Mouse (Mus musculus): Measurements from ENCODE around the gene Fbxo46.
A peak's percentile ranks its signal among the peaks of the same experiment; 100 is the strongest.
"Not testable (repeated sequence)": the region's sequence is repeated elsewhere in the genome, so short reads cannot be mapped to it uniquely, and the experiment has no call there.

Gene Fbxo46

DNA sequence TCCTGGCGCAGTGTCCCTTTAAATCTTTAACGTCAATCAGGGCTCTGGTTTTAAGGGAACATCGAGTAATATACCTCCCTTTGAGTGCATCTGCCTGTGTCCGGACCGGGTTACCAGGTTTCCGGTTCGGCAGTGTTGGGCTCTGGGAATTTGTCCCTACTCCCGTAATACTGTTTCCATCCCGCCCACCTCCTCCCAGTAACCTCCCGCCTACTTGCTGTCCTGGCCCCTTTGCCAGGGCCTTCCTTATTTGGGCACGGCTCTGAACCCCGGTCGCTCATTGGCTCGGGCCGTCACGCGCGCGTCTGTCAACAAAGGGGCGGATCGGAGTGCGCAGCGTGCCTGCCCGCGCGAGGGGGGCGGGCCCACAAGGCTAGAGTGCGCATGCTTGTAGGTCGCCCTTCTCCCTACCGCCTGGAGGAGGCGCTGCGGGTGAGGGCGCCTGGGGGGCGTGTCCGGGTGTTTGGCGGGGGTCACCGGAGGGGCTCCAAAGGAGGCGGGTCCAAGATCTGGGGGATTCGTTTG, 11.7 kb downstream of the Fbxo46 start:
- DNase-seq (ENCODE audit: low read depth, low spot score): peak; percentile 99

DNA sequence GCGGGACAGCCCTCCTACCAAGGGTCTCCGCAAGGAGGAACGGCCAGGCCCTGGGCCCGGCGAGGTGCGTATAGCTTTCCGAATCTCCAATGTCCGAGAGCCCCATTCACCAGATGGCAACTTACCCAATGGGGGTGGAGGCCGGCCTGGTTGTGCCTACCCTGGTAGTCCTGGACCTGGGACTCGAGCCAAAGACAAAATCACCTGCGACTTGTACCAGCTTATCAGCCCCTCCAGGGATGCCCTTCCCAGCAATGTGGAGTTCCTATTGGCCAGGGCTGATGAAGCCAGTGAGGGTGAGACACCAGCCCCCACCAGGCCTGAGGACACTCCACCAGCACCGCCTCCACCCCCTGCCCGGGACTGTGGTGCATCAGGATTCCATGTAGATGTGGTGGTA, 16.5 kb downstream of the Fbxo46 start:
- DNase-seq (ENCODE audit: low read depth, low spot score): no peak

DNA sequence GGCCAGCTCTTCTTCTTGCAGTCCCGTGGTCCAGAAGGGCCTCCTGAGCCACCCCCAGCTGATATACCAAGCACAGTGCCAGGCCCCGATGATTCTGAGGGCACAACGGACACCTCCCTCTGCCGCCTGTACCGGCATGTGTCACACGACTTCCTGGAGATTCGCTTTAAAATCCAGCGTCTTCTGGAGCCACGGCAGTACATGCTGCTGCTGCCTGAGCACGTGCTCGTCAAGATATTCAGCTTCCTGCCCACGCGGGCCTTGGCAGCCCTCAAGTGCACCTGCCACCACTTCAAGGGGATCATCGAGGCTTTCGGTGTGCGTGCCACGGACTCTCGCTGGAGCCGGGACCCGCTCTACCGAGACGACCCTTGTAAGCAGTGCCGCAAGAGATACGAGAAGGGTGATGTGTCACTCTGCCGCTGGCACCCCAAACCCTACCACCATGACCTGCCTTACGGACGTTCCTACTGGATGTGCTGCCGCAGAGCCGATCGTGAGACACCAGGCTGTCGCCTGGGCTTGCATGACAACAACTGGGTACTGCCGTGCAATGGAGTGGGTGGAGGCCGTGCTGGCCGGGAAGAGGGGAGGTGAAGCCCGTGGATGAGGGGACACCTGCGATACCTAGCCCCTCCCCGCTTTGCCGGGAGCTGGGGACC, 17.1 kb downstream of the Fbxo46 start:
- no peak for DNase-seq (ENCODE audit: low read depth, low spot score)

DNA sequence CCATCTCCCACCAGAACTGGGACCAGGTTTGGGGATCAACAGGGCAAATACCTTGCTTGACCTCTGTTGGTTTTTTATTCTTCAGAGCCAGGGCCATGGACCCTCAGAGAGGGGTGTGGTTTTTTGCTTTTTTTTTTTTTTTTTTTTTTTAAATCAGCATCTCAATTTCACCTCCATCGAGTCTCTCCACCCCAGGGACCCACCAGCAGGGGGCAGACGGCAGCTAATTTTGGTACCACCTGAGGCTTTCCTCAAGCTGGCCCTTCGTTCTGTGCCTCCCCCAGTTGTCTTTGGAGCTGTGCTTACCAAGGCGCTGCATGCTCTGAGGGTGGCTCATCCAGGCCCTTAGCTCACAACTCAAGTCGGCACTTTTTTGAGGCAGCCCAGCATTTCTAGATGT, 17.7 kb downstream of the Fbxo46 start:
- DNase-seq (ENCODE audit: low read depth, low spot score): peak; percentile 76

DNA sequence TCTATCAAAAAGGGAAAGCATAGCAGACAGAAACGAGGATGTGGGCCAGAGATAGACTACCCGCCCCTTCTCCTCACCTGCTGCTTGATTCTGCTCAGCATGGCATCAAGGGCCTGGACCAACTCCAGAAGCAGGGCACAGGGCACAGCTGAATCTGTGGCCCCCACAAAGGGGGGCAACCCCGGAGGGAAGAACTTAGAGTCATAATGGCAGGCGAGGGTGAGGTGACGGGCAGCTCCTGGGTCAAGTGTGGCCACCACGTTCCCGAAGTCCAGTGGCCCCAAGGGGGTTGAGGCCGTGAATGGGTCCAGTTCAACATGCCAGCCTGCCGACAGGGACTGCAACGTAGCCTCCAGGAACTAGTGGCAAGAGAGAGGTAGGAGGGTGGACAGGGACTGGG, 27.1 kb downstream of the Fbxo46 start:
- DNase-seq (ENCODE audit: low read depth, low spot score): no peak

DNA sequence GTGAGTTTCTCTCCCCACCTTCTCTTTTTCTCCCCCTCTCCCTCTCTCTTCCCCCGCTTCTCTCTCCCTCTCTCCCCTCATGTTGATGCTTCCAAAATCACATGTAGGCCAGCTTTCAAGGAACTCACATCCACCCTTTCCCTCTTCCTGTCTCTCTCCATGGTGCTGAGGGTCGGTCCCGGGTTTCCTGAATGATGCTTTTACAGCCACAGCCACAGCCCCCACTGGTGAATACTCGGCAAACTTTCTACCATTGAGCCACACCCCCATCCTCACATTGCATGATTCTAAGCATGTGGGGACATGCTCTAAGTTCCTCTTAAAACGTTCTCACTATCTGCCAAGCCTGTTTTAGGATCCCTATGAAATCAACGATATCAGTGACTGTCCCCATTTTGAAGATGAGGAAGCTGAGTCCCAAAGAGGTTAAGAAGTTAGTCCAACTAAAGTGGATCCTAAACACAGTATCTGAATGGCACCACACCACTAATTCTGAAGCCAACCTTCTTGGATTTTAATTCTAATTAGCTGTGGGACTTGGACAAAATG, 27.9 kb downstream of the Fbxo46 start:
- DNase-seq (ENCODE audit: low read depth, low spot score): no peak

DNA sequence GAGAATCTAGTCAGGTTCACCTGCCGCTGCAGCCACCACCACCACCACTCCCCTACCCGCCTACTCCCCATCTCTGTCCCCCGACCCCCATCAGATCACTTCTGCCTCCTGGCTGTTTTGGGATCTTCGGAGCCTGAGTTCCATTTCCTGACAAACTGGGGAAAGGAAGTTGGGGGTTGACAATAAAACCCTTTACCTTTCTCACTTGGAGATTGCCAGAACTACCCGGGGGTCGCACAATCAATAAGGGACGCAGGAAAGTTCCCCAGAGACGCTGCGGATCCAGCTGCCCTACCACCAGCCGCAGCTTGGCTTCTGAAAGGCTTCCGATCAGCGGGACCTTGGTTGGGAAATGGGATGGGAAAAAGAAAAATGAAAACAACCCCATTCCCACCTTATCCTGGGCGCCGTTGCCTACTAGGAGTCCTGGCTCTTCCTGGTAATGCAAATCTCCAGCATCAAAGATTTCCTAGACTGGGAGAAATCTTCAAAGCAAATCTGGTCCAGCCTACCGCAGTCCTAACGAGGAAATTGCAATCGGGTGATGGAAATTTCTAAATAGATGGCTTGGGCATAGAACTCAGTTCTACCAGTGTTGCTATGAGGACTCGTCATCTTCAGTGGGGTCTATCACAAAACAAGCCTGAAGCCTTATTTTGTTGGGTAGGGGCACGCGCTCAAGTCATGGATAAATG, 28.7 kb downstream of the Fbxo46 start:
- no peak for DNase-seq (ENCODE audit: low read depth, low spot score)

DNA sequence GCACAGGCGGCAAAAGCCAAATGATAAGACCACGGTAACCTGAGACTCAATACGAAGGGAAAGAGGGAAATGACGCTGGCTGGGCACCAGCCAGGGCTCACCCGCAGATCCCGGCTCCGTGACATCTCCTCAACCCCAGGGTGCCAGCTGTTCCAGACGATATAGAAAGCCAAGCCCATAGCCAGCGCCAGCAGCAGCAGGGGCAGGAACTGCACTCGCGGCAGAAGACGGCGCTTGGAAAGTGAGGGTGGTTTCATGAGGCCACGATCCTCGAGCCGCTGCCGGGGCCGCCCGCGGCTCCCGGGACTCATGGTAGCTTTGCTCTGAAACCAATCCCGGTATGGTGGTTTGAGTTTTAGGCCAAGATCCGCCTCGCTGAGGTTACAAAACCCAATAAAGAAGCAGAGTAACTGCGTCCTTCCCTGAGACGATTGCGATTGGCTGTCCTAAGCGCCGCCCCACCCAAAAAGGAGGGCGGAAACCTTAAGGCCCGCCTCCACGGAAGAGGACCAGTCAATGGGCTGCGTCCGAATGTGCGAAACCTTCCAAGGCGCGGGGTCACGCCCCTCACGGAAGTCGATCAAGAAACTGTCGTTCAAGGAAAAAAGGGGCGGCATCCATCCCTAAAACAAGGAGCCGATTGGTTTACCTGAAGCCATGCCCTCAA, 29.3 kb downstream of the Fbxo46 start, which contains the start of gene Qpctl:
Gene Qpctl (minus strand): TSS at position 417 of the 667 bp plus-strand sequence.
- DNase-seq (ENCODE audit: low read depth, low spot score): peak; percentile 99

DNA sequence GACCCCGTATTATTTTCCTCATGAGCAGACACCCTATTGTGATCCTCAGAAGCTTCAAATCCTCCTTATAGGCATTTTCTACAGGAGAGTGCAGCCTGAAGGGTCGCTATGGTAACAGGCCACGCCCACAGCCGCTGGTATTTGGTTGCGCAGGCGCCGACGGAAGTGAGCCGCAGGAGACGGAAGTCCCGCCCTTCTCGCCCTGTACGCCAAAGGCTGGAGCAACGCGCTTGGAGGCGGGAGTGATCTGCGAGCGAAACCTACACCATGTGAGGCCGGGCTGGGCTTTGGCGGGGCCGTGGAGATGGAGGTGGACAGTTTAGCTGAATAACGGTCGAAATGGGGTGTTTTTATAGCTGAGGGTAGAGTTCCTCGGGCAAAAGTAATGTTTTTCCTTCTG, 30.0 kb downstream of the Fbxo46 start, which contains the start of gene Snrpd2:
Gene Snrpd2 (plus strand): TSS at position 97 of the 400 bp plus-strand sequence.
- peak; percentile 96 for DNase-seq (ENCODE audit: low read depth, low spot score)

DNA sequence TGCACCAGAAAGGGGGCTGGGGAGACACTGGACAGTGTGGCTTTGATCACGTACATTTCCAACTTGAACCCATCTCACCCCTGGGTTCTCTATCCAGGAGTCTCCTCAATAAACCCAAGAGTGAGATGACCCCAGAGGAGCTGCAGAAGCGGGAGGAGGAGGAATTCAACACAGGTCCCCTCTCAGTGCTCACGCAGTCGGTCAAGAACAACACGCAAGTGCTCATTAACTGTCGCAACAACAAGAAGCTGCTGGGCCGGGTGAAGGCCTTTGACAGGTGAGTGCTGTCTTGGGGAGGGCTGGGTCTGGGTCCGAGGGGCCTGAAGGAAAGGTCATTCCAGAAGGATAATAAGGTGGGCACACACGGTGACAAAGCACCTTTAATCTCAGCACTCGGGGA, 31.5 kb downstream of the Fbxo46 start:
- not testable (repeated sequence) for DNase-seq (ENCODE audit: low read depth, low spot score)

DNA sequence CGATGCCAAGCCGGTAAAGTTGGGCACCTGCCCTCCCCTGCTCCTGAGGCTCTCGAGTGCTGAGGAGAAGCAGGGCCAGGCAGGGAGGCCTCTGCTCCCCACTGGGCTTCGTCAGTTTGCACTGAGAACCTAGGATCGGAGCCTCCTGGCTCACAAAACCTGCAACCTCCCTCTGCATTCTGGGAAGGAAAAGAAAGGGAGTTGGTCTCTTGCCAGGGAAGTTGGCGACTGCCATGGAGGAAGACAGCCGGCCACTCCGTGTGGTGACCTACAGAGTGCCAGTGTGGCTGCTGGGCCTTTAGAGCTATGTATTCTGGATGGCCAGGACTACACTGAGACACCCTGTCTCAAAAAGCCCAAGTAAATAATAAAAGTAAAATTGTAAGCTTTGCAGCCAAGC, 35.1 kb downstream of the Fbxo46 start:
- DNase-seq (ENCODE audit: low read depth, low spot score): no peak

DNA sequence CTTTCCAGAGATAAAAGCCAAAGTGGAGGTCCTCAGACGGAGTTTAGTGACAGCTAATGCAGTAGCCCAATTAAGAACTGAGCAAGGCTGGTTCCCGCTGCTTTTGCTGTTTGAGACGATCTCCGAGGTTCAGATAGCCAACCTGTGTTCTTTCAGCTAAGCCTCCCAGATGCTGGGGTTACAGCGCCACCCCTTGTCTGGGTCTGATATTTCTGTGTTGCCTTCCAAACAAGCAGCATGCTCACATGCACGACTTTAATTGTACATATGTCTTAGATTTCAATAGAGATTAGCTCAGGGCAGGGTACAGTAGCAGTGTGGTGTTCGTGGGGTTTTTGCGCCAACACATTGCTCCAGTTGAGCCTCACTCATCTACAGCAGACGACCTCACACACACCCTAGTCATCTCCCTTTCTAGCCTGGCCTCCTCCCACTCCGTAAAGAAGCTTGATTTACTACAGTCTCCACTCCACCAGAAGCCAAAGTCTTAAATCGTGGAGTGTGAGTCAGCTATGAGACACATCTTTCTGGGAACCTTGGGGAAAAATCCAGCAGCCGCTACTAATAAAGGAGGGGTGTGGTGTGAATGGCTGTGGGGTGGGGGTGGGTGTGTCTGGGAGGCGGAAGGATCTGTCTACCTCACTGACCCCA, 36.3 kb downstream of the Fbxo46 start:
- DNase-seq (ENCODE audit: low read depth, low spot score): no peak

DNA sequence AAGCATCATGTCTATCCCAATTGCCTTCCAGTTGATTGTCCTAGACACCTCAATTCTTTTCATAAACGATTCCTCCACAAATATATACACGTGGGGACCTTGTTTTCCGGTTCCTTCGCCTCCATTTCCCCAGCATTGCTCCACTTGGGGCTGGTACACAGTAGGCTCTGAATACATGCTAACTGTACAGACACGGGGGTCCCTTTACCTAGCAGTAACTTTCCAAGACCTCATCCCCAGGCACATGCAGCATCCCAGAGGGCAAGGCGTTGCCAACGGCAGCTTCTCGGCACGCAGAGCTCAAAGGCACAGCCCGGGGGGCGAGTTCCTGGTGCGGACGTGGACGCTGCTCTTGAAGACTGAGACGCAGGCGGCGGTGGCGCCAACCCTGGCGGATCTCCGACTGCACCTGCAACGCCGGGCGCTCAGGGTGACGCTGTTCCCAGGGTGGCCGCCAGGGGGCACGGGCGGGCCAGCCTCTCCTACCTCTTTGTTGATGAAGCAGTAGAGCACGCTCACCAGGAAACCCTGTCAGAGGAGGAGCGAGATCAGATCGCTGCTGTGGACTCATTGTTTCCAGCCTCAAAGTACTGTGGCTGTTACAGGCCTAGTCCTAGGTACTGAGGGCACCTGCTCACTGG, 37.6 kb downstream of the Fbxo46 start:
- DNase-seq (ENCODE audit: low read depth, low spot score): peak; percentile 87

DNA sequence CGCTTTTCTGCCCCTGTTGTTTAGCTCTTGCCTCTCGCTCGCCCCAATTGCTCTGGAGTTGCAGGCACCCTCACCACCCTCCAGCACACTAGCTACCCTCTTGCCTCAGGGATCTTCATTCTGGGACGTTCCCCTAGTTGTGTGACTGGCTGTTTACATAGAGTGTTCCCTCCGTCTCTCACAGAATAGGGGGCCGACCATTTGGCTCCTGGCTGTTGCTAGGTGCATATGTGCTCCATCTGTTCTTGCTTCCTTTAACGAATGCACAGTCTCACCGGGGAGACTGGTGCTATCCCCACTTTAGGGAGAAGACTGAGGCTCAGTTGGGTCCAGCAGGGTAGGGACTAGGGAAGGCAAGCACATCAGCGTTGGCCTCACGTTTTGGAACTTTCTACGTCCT, 38.9 kb downstream of the Fbxo46 start:
- no peak for DNase-seq (ENCODE audit: low read depth, low spot score)

DNA sequence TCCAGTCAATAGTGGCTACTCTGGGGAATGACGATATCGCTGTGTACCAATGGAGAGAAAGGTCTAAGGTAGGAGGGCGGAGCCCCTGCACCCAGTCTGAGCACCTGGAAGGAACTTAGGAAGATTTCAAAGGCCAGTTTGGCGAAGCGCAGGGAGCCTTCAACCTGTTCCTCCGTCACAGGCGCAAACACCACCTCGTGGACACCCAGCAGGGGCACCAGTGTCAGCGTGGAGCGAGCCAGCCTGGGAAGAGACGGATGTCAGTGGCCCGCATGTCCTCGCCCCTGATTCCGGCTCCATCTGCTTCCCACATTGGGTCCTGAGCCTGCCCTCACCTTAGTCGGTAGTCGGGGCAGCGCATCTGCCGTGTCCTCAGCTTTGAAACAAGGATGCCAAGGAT, 39.8 kb downstream of the Fbxo46 start:
- DNase-seq (ENCODE audit: low read depth, low spot score): no peak

DNA sequence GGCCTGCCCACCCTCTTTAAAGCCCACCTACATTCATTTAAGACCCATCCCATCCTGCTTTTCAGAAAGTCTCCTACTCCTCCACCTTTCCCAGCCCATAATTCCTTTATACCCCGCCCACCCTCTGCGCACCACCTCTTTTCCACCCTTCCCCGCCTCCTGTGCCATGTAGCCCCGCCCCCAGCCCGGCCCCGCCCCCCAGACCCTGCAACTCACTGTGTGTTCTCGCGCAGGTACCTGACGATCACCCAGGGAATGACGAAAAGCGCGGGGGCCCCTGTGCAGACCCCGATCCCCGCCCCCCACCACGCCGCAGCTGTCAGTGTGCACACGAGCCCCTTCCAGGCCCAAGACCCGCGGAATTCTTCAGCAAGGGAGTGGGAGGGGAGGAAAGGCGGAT, 40.5 kb downstream of the Fbxo46 start:
- DNase-seq (ENCODE audit: low read depth, low spot score): peak; percentile 81

DNA sequence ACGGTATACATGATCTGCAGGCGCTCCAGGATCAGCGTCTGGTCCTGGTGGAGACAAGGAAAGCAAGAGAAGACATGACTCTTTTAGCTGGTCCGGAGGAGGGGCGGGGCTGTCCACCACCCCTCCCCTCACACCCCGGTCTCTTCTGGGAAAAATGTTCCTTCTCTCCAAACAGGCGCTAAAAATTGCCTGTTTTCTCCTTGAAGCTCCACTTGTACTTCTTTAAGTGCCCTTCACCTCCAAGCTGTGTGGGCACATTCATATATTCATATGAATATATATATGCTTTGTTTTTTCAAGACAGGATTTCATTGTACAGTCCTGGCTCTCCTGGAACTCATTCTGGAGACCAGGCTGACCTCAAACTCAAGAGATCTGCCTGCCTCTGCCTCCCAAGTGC, 43.3 kb downstream of the Fbxo46 start:
- no peak for DNase-seq (ENCODE audit: low read depth, low spot score)

DNA sequence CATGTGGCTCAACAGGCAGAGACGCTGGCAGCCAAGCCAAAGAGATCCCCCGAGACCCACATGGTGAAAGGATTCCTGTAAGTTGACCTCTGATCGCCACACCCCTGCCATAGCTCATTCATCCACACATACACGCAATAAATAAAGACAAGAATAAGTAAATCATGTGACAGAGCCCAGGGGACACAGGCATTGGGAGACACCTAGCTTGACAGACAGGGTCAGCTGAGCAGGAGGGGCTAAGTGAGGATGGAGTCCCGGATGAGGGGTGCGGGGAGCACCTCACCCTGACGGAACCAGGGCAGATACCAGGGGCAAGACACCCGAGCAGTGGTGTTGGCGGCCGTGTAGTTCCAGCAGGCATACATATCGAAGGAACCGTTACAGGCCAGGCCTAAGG, 44.1 kb downstream of the Fbxo46 start:
- no peak for DNase-seq (ENCODE audit: low read depth, low spot score)

DNA sequence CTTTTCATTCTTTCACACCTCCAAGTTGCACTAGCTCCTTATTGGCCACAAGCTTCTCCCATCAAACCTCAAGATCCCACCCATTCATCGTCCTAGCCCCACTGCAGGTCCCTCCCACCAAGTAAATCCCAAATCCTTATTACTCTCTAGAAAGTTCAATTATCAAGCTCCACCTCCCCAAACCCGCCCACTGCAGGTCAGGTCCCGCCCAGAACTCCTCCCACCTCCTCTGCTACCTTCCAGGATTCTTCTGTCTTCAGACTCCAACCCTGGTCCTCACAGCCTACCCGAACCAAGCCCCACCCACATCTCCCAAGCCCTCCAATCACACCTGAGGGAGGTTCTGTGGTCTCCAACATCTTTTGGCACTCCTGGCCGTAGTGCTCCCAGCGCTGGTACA, 44.5 kb downstream of the Fbxo46 start:
- DNase-seq (ENCODE audit: low read depth, low spot score): peak; percentile 92

DNA sequence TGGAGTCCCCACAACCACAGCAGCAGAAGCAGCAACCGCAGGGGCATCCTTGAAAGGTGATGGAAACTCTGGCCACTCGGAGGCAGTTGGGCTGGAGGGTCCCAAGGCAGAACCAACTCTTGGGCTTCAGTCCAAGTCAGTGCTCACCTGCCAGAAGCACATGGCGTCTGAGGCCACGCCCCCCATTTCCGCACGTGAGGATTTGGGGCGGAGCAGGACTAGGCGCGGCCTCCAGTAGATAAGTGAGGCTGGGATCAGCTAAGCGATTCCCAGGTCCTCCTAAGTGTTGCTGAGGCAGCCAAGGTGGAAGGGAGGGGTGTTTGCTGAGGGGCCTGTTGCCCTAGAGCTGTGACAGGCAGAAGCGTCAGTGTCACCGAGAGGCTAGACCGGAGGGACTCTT, 45.3 kb downstream of the Fbxo46 start:
- DNase-seq (ENCODE audit: low read depth, low spot score): peak; percentile 83

Measured in ES-CJ7 (cell line).